Mouse (Mus musculus): ENCODE measurements around the gene Tango6. TPM values are rescaled to one million over a fixed set of nuclear protein-coding genes. Genes with fewer than 3 reads are reported as not detected.

Gene Tango6
- polyA plus RNA-seq, 1 experiment = 2.1 TPM

GRCm38 (mm10) chr8:106737846-106738245, 55.0 kb downstream of the Tango6 start:
- no peaks in the 10 kb centered on the region for H3K27me3 ChIP-seq (ENCODE audit: control insufficient read depth, insufficient read depth, low read length)
- TF ChIP-seq CTCF (IDR thresholded peaks at IDR 0.05; ENCODE audit: extremely low read depth, insufficient read length, insufficient replicate concordance, low read depth, low read length) = no peak
- TF ChIP-seq POLR2A (IDR thresholded peaks at IDR 0.05; ENCODE audit: low read depth, low read length) = no peak
- WGBS = 84% methylated on average over 2 of the region's 2 CpGs

GRCm38 (mm10) chr8:106742321-106742720, 59.5 kb downstream of the Tango6 start:
- H3K4me3 ChIP-seq (ENCODE audit: low read depth, low read length) = no peak overlapping the region
- no peak for TF ChIP-seq CTCF (IDR thresholded peaks at IDR 0.05; ENCODE audit: extremely low read depth, insufficient read length, insufficient replicate concordance, low read depth, low read length)
- no peak for TF ChIP-seq POLR2A (IDR thresholded peaks at IDR 0.05; ENCODE audit: low read depth, low read length)
- no peaks in the 10 kb centered on the region for H3K4me1 ChIP-seq (ENCODE audit: control insufficient read depth, insufficient read depth, insufficient read length, low read length)
- WGBS = 95% methylated on average over 10 of the region's 10 CpGs
- H3K27ac ChIP-seq (ENCODE audit: insufficient read depth, low read depth, low read length) = no peak overlapping the region
- no peaks in the 10 kb centered on the region for H3K27me3 ChIP-seq (ENCODE audit: control insufficient read depth, insufficient read depth, low read length)
- H3K36me3 ChIP-seq (ENCODE audit: control insufficient read depth, insufficient read depth, low read length) = peaks cover 10% of the 10 kb centered on the region

More at GRCm38 (mm10) chr8:106737846-106738245, 55.0 kb downstream of the Tango6 start:
- H3K4me3 ChIP-seq (ENCODE audit: low read depth, low read length) = no peak overlapping the region
- H3K36me3 ChIP-seq (ENCODE audit: control insufficient read depth, insufficient read depth, low read length) = peaks cover 10% of the 10 kb centered on the region
- H3K4me1 ChIP-seq (ENCODE audit: control insufficient read depth, insufficient read depth, insufficient read length, low read length) = no peaks in the 10 kb centered on the region
- no peak overlapping the region for H3K27ac ChIP-seq (ENCODE audit: insufficient read depth, low read depth, low read length)

GRCm38 (mm10) chr8:106743361-106743760, 60.5 kb downstream of the Tango6 start:
- TF ChIP-seq POLR2A (IDR thresholded peaks at IDR 0.05; ENCODE audit: low read depth, low read length) = no peak
- no peak for TF ChIP-seq CTCF (IDR thresholded peaks at IDR 0.05; ENCODE audit: extremely low read depth, insufficient read length, insufficient replicate concordance, low read depth, low read length)
- Histone ChIP-seq H3K4me1 (ENCODE audit: control insufficient read depth, insufficient read depth, insufficient read length, low read length) (no peaks in the 10 kb centered on the region), H3K36me3 (ENCODE audit: control insufficient read depth, insufficient read depth, low read length) (peaks cover 11% of the 10 kb centered on the region), H3K27ac (ENCODE audit: insufficient read depth, low read depth, low read length) (no peak overlapping the region), H3K27me3 (ENCODE audit: control insufficient read depth, insufficient read depth, low read length) (no peaks in the 10 kb centered on the region), H3K4me3 (ENCODE audit: low read depth, low read length) (no peak overlapping the region)
- 96% methylated on average over 1 of the region's 1 CpGs for WGBS

- TF ChIP-seq CTCF (IDR thresholded peaks at IDR 0.05; ENCODE audit: extremely low read depth, insufficient read length, insufficient replicate concordance, low read depth, low read length) (no peak), POLR2A (IDR thresholded peaks at IDR 0.05; ENCODE audit: low read depth, low read length) (no peak)
- no peaks in the 10 kb centered on the region for H3K4me1 ChIP-seq (ENCODE audit: control insufficient read depth, insufficient read depth, insufficient read length, low read length)
- H3K27ac ChIP-seq (ENCODE audit: insufficient read depth, low read depth, low read length) = no peak overlapping the region
- WGBS = 46% methylated on average over 3 of the region's 3 CpGs
- no peak overlapping the region for H3K4me3 ChIP-seq (ENCODE audit: low read depth, low read length)
- H3K27me3 ChIP-seq (ENCODE audit: control insufficient read depth, insufficient read depth, low read length) = no peaks in the 10 kb centered on the region
- H3K36me3 ChIP-seq (ENCODE audit: control insufficient read depth, insufficient read depth, low read length) = no peaks in the 10 kb centered on the region
Observed at GRCm38 (mm10) chr8:106753436-106753835, 70.6 kb downstream of the Tango6 start.

- 82% methylated on average over 4 of the region's 4 CpGs for whole genome bisulfite sequencing
- H3K27ac ChIP-seq (ENCODE audit: insufficient read depth, low read depth, low read length) = no peak overlapping the region
Observed at GRCm38 (mm10) chr8:106761317-106761716, 78.4 kb downstream of the Tango6 start.

GRCm38 (mm10) chr8:106761867-106762523, 79.1 kb downstream of the Tango6 start:
- no peak for TF ChIP-seq POLR2A (IDR thresholded peaks at IDR 0.05; ENCODE audit: low read depth, low read length)
- no peak for TF ChIP-seq CTCF (IDR thresholded peaks at IDR 0.05; ENCODE audit: extremely low read depth, insufficient read length, insufficient replicate concordance, low read depth, low read length)
- no peaks in the 10 kb centered on the region for H3K27me3 ChIP-seq (ENCODE audit: control insufficient read depth, insufficient read depth, low read length)
- no peak overlapping the region for H3K27ac ChIP-seq (ENCODE audit: insufficient read depth, low read depth, low read length)
- no peaks in the 10 kb centered on the region for H3K36me3 ChIP-seq (ENCODE audit: control insufficient read depth, insufficient read depth, low read length)
- H3K4me1 ChIP-seq (ENCODE audit: control insufficient read depth, insufficient read depth, insufficient read length, low read length) = no peaks in the 10 kb centered on the region
- no peak overlapping the region for H3K4me3 ChIP-seq (ENCODE audit: low read depth, low read length)
- 64% methylated on average over 7 of the region's 7 CpGs for WGBS

More at GRCm38 (mm10) chr8:106761317-106761716, 78.4 kb downstream of the Tango6 start:
- Histone ChIP-seq H3K4me1 (ENCODE audit: control insufficient read depth, insufficient read depth, insufficient read length, low read length) (no peaks in the 10 kb centered on the region), H3K36me3 (ENCODE audit: control insufficient read depth, insufficient read depth, low read length) (no peaks in the 10 kb centered on the region), H3K27me3 (ENCODE audit: control insufficient read depth, insufficient read depth, low read length) (no peaks in the 10 kb centered on the region), H3K4me3 (ENCODE audit: low read depth, low read length) (no peak overlapping the region)
- no peak for TF ChIP-seq POLR2A (IDR thresholded peaks at IDR 0.05; ENCODE audit: low read depth, low read length)
- no peak for TF ChIP-seq CTCF (IDR thresholded peaks at IDR 0.05; ENCODE audit: extremely low read depth, insufficient read length, insufficient replicate concordance, low read depth, low read length)

- no peaks in the 10 kb centered on the region for H3K27me3 ChIP-seq (ENCODE audit: control insufficient read depth, insufficient read depth, low read length)
- TF ChIP-seq POLR2A (IDR thresholded peaks at IDR 0.05; ENCODE audit: low read depth, low read length) (no peak), CTCF (IDR thresholded peaks at IDR 0.05; ENCODE audit: extremely low read depth, insufficient read length, insufficient replicate concordance, low read depth, low read length) (no peak)
- no peak overlapping the region for H3K27ac ChIP-seq (ENCODE audit: insufficient read depth, low read depth, low read length)
- no peaks in the 10 kb centered on the region for H3K36me3 ChIP-seq (ENCODE audit: control insufficient read depth, insufficient read depth, low read length)
- H3K4me3 ChIP-seq (ENCODE audit: low read depth, low read length) = no peak overlapping the region
- WGBS = 82% methylated on average over 1 of the region's 1 CpGs
- H3K4me1 ChIP-seq (ENCODE audit: control insufficient read depth, insufficient read depth, insufficient read length, low read length) = no peaks in the 10 kb centered on the region
Observed at GRCm38 (mm10) chr8:106764529-106764928, 81.7 kb downstream of the Tango6 start.
